Mouse (Mus musculus): Measurements from ENCODE around the gene Lyzl4. TPM values are rescaled to one million over a fixed set of nuclear protein-coding genes. Genes with fewer than 3 reads are reported as not detected.

Lyzl4 gene
- polyA plus RNA-seq, 2 experiments = 0.21 to 0.33 TPM

DNA sequence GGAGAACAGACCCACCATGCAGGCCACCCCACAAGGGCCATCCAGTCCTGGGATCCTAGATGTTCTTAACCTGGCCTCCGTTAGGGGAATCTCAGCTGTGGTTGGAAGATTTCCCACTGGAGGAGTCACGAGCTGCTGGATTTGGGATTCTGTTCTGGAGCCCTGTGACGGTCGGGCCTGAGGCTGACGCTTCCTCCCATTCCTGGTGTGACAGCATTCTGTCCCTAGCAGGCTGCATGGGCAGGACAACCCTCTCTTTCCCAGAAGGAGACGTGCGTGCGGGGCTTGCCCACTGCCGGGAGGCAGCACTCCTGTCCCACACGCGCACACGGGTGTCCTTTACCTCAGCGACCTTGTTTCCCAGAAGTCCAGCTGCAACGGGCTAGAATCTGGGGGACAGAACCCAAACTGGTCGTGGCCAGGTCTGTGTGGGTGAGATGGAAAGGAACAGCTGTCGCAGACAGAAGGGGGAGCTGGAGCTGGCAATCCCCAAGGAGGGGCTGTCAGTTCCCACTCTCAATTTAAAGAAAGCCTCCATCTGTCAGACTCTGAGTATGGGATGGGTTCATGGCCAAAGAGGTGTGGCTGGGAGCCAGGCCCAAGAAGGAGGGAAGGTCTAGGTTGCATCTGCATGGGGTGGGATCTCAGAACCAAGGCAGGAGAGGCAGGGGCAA lies 25.2 kb upstream of the Lyzl4 start:
- Histone ChIP-seq H3K27me3 (ENCODE audit: control insufficient read depth, insufficient read depth, low read length) (no peaks in the 10 kb centered on the region; the same call in 1 of the 2 replicates), H3K4me3 (replicated peaks; ENCODE audit: low read length) (no peak overlapping the region), H3K27ac (replicated peaks; ENCODE audit: low read depth, low read length) (no peak overlapping the region), H3K9ac (ENCODE audit: low read depth, low read length, severe bottlenecking) (no peak overlapping the region), H3K4me1 (ENCODE audit: control insufficient read depth, insufficient read depth, low read length) (no peaks in the 10 kb centered on the region), H3K4me2 (replicated peaks; ENCODE audit: low read depth, low read length, severe bottlenecking) (no peak overlapping the region), H3K36me3 (ENCODE audit: control insufficient read depth, insufficient read depth, low read length) (no peaks in the 10 kb centered on the region), H3K9me3 (ENCODE audit: control insufficient read depth, low read length) (no peaks in the 10 kb centered on the region)
- no peak for ATAC-seq (ENCODE audit: low FRiP score, low read depth)
- 66% methylated on average over 16 of the region's 16 CpGs for WGBS
- no peak for TF ChIP-seq POLR2A (IDR thresholded peaks at IDR 0.05; ENCODE audit: borderline replicate concordance, extremely low read depth, insufficient read depth, insufficient read length)
- DNase-seq (ENCODE audit: low spot score) = no peak

DNA sequence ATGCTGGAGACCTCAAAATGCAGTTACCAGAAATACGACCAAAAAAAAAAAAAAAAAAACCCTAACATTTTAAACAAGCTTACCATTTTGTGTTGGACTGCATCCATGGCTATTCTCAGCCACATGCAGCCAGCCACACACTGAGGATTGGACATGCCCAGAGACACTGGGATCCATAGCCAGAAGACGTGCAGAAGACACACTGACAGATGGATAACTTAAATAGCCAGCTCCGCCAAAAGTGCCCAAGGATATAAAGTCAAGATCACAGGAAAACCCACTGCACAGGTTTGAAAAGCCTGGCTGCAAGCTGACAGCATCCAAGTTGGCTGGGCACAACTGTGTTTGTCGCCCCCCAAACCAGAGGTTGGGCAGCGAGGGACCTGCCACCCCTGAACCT lies 22.2 kb upstream of the Lyzl4 start:
- no peaks in the 10 kb centered on the region for H3K4me1 ChIP-seq (ENCODE audit: control insufficient read depth, insufficient read depth, low read length)
- no peak overlapping the region for H3K27ac ChIP-seq (replicated peaks; ENCODE audit: low read depth, low read length)
- no peaks in the 10 kb centered on the region for H3K9me3 ChIP-seq (ENCODE audit: control insufficient read depth, low read length)
- DNase-seq (ENCODE audit: low spot score) (no peak), ATAC-seq (ENCODE audit: low FRiP score, low read depth) (no peak)
- no peaks in the 10 kb centered on the region; the same call in 1 of the 2 replicates for H3K27me3 ChIP-seq (ENCODE audit: control insufficient read depth, insufficient read depth, low read length)
- H3K4me3 ChIP-seq (replicated peaks; ENCODE audit: low read length) = no peak overlapping the region
- H3K9ac ChIP-seq (ENCODE audit: low read depth, low read length, severe bottlenecking) = no peak overlapping the region
- no peak overlapping the region for H3K4me2 ChIP-seq (replicated peaks; ENCODE audit: low read depth, low read length, severe bottlenecking)
- WGBS = 83% methylated on average over 5 of the region's 5 CpGs
- H3K36me3 ChIP-seq (ENCODE audit: control insufficient read depth, insufficient read depth, low read length) = no peaks in the 10 kb centered on the region
- TF ChIP-seq POLR2A (IDR thresholded peaks at IDR 0.05; ENCODE audit: borderline replicate concordance, extremely low read depth, insufficient read depth, insufficient read length) = no peak

DNA sequence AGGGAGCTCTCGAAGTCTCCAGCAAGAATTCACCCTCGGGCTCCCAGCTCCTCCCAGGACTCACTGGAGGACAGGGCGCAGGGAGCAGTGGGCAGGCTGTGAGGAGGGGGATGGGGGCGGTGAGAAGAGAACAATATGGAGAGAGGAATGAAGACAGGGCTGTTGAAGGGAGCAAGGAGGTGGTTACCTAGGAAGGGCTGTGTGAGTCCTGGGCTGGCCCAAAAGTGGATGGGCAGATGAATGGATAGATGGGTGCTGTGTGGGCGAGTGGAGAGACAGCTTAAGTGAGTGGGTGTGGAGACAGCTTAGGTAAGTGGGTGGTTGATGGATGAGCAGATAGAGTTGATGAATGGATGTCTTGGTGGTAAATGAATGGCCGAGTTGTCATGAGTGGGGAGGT lies 21.6 kb upstream of the Lyzl4 start:
- Histone ChIP-seq H3K27me3 (ENCODE audit: control insufficient read depth, insufficient read depth, low read length) (no peaks in the 10 kb centered on the region), H3K36me3 (ENCODE audit: control insufficient read depth, insufficient read depth, low read length) (no peaks in the 10 kb centered on the region), H3K4me1 (ENCODE audit: control insufficient read depth, insufficient read depth, low read length) (no peaks in the 10 kb centered on the region), H3K9ac (ENCODE audit: low read depth, low read length, severe bottlenecking) (no peak overlapping the region), H3K9me3 (ENCODE audit: control insufficient read depth, low read length) (no peaks in the 10 kb centered on the region), H3K4me3 (replicated peaks; ENCODE audit: low read length) (no peak overlapping the region), H3K4me2 (replicated peaks; ENCODE audit: low read depth, low read length, severe bottlenecking) (no peak overlapping the region), H3K27ac (replicated peaks; ENCODE audit: low read depth, low read length) (no peak overlapping the region)
- ATAC-seq (ENCODE audit: low FRiP score, low read depth) (no peak), DNase-seq (ENCODE audit: low spot score) (no peak)
- TF ChIP-seq POLR2A (IDR thresholded peaks at IDR 0.05; ENCODE audit: borderline replicate concordance, extremely low read depth, insufficient read depth, insufficient read length) = no peak
- 72% methylated on average over 6 of the region's 6 CpGs for WGBS

DNA sequence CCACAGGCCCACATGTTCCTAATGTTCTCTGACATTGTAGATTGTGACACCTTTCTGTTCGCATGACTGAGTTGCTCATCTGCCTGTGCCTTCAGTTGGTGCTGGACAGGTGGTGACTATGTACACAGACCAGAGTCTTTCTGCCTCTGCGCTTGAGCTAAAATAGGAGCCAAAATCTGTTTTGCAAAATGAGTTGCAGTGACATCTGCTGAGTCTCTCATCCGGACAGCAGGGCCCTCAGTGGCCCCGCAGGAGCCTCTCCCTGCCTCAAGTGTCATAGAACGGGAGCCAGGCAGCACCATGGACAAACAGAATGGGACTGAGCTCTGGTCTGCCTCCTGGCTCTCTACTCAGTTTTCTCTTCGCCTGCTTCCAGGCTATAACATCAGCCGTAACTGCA lies 17.9 kb upstream of the Lyzl4 start:
- Histone ChIP-seq H3K36me3 (ENCODE audit: control insufficient read depth, insufficient read depth, low read length) (no peaks in the 10 kb centered on the region), H3K27ac (replicated peaks; ENCODE audit: low read depth, low read length) (no peak overlapping the region), H3K9ac (ENCODE audit: low read depth, low read length, severe bottlenecking) (no peak overlapping the region), H3K4me3 (replicated peaks; ENCODE audit: low read length) (no peak overlapping the region), H3K4me1 (ENCODE audit: control insufficient read depth, insufficient read depth, low read length) (no peaks in the 10 kb centered on the region), H3K27me3 (ENCODE audit: control insufficient read depth, insufficient read depth, low read length) (no peaks in the 10 kb centered on the region), H3K4me2 (replicated peaks; ENCODE audit: low read depth, low read length, severe bottlenecking) (no peak overlapping the region), H3K9me3 (ENCODE audit: control insufficient read depth, low read length) (no peaks in the 10 kb centered on the region)
- 79% methylated on average over 7 of the region's 7 CpGs for WGBS
- TF ChIP-seq POLR2A (IDR thresholded peaks at IDR 0.05; ENCODE audit: borderline replicate concordance, extremely low read depth, insufficient read depth, insufficient read length) = no peak
- ATAC-seq (ENCODE audit: low FRiP score, low read depth) (no peak), DNase-seq (ENCODE audit: low spot score) (no peak)

DNA sequence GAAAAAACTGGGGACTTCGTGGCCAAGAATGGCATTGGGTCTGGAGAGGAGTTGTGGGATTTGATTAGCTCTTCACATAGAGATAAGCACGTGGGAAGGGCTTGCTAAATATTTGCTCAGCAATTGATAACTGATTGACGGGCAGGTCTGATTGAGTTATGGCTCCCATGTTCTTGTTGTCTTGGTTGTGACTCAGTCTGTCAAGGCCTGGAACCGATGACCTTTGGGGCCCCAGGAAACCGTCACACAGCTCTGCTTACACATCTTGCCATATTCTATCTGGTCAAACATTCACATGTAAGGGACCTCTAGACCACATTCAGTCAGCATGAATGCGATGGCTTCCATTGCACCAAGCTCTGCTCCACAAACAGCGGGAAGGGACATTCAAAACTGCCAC lies 16.4 kb upstream of the Lyzl4 start:
- no peaks in the 10 kb centered on the region for H3K4me1 ChIP-seq (ENCODE audit: control insufficient read depth, insufficient read depth, low read length)
- 80% methylated on average over 7 of the region's 7 CpGs for WGBS
- TF ChIP-seq POLR2A (IDR thresholded peaks at IDR 0.05; ENCODE audit: borderline replicate concordance, extremely low read depth, insufficient read depth, insufficient read length) = no peak
- no peak overlapping the region for H3K4me3 ChIP-seq (replicated peaks; ENCODE audit: low read length)
- H3K27me3 ChIP-seq (ENCODE audit: control insufficient read depth, insufficient read depth, low read length) = no peaks in the 10 kb centered on the region
- H3K4me2 ChIP-seq (replicated peaks; ENCODE audit: low read depth, low read length, severe bottlenecking) = no peak overlapping the region
- no peaks in the 10 kb centered on the region for H3K9me3 ChIP-seq (ENCODE audit: control insufficient read depth, low read length)
- DNase-seq (ENCODE audit: low spot score) (no peak), ATAC-seq (ENCODE audit: low FRiP score, low read depth) (no peak)
- no peak overlapping the region for H3K27ac ChIP-seq (replicated peaks; ENCODE audit: low read depth, low read length)
- no peaks in the 10 kb centered on the region for H3K36me3 ChIP-seq (ENCODE audit: control insufficient read depth, insufficient read depth, low read length)
- no peak overlapping the region for H3K9ac ChIP-seq (ENCODE audit: low read depth, low read length, severe bottlenecking)
